Mouse (Mus musculus) olfactory bulb, adult 2 months (tissue): ENCODE results near the gene Nxn. TPM values are rescaled to one million over a fixed set of nuclear protein-coding genes. Genes with fewer than 3 reads are reported as not detected.

Experiments used
- H3K27ac ChIP-seq: fragments of 200-500 bp; 2 replicates; pipeline ENCODE4 v1.5.1; 2012; ENCODE audit warnings: low read depth, low read length; ENCODE audit not compliant: insufficient read depth
- H3K4me1 ChIP-seq: fragments of 200-500 bp; 2 replicates; pipeline ENCODE4 v1.6.1; 2012; ENCODE audit warnings: low read length; ENCODE audit not compliant: control insufficient read depth, insufficient read depth
- H3K4me3 ChIP-seq: fragments of 200-500 bp; 2 replicates; pipeline ENCODE4 v1.5.1; 2012; ENCODE audit warnings: mild to moderate bottlenecking, low read depth, low read length, moderate library complexity; ENCODE audit not compliant: insufficient read depth
- CTCF ChIP-seq: fragments of 200-500 bp; IDR thresholded peaks from 2 replicates; pipeline ENCODE4 v1.5.1; 2012; ENCODE audit warnings: low read depth, mild to moderate bottlenecking, low read length, moderate library complexity; ENCODE audit not compliant: insufficient read depth
- POLR2A ChIP-seq: fragments of 200-500 bp; IDR thresholded peaks from 2 replicates; pipeline ENCODE4 v1.6.1; 2012; ENCODE audit warnings: mild to moderate bottlenecking, low read depth, low read length, moderate library complexity; ENCODE audit not compliant: insufficient read depth
- WGBS: fragments of 180-500 bp; shearing (Covaris S2); methylation state at CpG from one replicate; pipeline ENCODE4 v1.1.7; 2018; 5-methylcytosine and 5-hydroxymethylcytosine counted together
- polyA plus RNA-seq: library from polyadenylated mRNA; stranded (reverse); fragments of >200 nt; gene quantifications from 2 replicates; pipeline ENCODE4 v1.2.4, GENCODE M21; 2012; ENCODE audit warnings: low replicate concordance; ENCODE audit not compliant: missing spikeins, insufficient read depth, insufficient read length

Nxn gene
- polyA plus RNA-seq = not detected in 2 replicates

DNA sequence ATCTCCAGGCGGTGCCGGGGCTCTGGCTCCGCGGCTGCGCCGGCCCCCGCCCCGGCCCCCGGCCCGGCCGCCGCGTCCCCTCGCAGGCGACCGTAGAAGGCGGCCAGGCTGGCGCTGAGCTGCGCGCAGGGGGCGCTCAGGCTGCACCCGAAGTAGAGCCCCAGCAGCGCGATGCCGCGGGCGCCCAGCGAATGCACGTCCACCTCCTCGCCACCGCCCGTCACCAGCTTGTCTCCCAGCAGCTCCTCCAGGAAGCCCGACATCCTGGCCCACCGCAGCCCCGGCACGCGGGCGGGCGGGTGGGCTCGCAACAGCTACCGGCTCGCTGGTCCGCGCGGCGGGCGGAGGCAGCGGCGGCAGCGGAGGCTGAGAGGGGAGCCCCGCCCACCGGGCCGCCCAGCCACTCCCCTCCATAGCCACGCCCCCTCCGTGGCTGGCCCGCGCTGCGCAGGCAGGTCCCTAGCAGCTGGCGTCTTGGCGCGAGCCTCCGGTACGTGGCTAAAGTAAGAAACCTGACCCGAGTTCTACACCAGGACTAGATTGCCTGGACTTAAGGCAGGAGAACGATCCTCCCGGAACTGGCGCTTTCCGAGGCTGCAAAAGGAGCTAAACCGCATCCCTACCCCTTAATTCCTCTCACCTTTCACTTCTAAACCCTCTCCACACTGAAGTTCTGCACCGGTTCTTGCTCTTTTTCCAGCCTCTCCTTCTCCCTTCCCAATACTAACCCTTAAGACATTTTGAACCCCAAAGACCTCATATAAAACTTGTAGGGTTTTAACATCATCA lies at the start of gene Nxn:
Gene Nxn, minus strand, starts transcription at position 343 of the 789 bp plus-strand sequence.
- TF ChIP-seq POLR2A (no peak), CTCF (no peak)
- Histone ChIP-seq H3K4me3 (peak within 1 kb of the TSS; percentile 82), H3K27ac (no peak within 1 kb of the TSS; the same call in 1 of the 2 replicates), H3K4me1 (peaks cover 13% of the 10 kb centered on the region)
- under 1% methylated on average over 69 of the region's 70 CpGs for WGBS

DNA sequence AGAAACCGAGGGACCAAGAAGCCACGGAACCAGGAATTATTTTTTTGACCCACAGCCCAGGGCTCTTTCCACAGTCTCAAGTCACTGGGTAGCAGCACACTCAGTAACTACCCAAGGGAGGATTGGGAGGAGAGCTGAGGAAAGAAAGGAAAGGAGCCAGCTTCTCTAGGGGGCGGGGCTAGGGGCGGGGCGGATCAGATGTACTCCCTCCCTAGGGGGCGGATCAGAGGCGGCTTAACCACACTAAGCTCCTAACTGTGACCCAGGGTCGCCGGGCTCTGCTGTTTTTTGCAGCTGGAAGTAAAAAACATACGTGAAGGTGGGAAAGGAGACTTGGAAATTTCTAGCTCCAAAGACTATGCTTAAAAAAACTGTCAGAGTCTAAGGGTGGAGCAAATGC lies 47.3 kb upstream of the Nxn start:
- H3K4me1 ChIP-seq = peaks cover 41% of the 10 kb centered on the region
- 11% methylated on average over 10 of the region's 10 CpGs for WGBS
- H3K27ac ChIP-seq = no peak overlapping the region
- TF ChIP-seq CTCF = no peak
- no peak for TF ChIP-seq POLR2A
- no peak overlapping the region for H3K4me3 ChIP-seq

DNA sequence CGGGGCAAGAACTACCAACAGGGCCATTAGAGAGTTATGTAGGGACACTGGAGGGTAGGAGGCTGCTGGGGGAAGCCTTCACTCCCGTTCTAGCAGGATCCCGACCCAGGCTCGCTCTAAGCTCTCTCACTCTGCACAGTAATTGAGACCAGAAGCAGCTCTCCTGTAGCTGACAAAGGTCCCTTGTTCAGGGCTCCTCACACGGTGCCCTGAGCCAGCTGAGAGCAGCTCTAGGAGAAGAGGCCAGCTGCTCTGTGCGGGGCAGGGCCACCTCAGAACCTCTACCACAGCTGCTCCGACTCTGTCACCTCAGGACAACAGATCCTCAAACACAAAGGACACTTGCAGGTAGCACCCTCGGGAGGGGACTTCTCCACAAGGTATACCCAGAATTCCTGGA lies 46.5 kb upstream of the Nxn start:
- Histone ChIP-seq H3K4me1 (peaks cover 47% of the 10 kb centered on the region), H3K4me3 (no peak overlapping the region), H3K27ac (peak overlapping the region; percentile 23)
- WGBS = 27% methylated on average over 8 of the region's 8 CpGs
- TF ChIP-seq CTCF (no peak), POLR2A (no peak)

DNA sequence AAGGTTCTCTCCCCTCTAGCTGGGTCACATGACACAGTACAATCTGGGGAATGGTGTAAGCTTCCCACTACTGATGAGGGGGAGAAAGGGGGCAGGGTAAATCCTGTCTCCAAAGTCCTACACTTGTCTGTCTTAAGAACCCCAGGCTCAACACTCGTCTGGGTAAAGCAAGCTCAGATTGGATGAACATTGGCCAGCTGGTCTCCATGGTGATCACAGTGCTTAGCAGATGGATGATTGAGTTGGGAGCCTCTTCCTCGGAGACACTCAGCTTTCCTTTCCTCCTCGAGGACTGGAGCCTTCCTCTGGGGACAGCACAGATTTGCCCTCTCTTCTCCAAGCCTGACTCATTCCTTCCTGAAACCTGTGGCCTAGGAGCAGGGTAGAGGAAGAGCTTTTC lies 40.7 kb upstream of the Nxn start:
- H3K27ac ChIP-seq = no peak overlapping the region

DNA sequence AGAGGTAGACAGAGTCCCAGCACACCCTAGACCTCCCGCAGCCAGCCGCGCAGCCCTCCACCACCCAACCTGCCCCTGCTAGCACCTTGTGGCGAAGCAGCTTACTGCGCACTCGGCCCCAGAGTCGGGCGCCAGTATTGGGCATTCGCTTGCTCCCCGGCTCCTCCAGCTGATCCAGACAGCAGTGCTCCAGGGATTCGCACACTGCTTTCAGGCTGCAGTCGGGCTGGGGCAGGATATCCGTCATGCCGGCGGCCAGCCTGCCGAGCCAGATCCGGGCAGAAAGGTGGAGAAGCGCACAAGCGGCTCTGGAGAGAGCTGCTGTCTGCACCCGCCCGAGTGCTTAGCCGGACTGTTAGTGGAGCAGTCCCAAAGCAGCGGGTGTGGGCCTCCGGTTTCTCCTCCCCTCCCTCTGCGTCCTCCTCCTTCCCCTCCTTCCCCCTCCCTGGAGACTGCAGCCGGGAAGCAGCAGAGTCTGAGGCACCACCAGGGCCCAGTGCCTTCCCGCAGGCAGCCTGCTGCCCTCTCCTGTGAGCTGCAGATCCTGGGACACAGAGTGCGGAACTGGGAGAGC lies 38.0 kb upstream of the Nxn start:
- Histone ChIP-seq H3K4me1 (peaks cover 61% of the 10 kb centered on the region), H3K4me3 (peak overlapping the region; percentile 37), H3K27ac (peak overlapping the region; percentile 48)
- no peak for TF ChIP-seq CTCF
- no peak for TF ChIP-seq POLR2A
- WGBS = 15% methylated on average over 28 of the region's 28 CpGs

More for the DNA sequence above, 40.7 kb upstream of the Nxn start:
- Histone ChIP-seq H3K4me3 (no peak overlapping the region), H3K4me1 (peaks cover 61% of the 10 kb centered on the region)
- 15% methylated on average over 3 of the region's 3 CpGs for WGBS
- TF ChIP-seq CTCF (no peak), POLR2A (no peak)

GRCm38 (mm10) chr11:76436009-76436408 lies 37.1 kb upstream of the Nxn start:
- H3K4me1 ChIP-seq = peaks cover 58% of the 10 kb centered on the region
- 35% methylated on average over 5 of the region's 5 CpGs for WGBS

GRCm38 (mm10) chr11:76429966-76430631 lies 31.2 kb upstream of the Nxn start:
- TF ChIP-seq CTCF (no peak), POLR2A (no peak)
- Histone ChIP-seq H3K4me3 (no peak overlapping the region), H3K27ac (peak overlapping the region; percentile 8), H3K4me1 (peaks cover 59% of the 10 kb centered on the region)
- 47% methylated on average over 6 of the region's 6 CpGs for WGBS

More at GRCm38 (mm10) chr11:76436009-76436408, 37.1 kb upstream of the Nxn start:
- TF ChIP-seq CTCF = no peak
- no peak for TF ChIP-seq POLR2A
- no peak overlapping the region for H3K4me3 ChIP-seq
- H3K27ac ChIP-seq = no peak overlapping the region

DNA sequence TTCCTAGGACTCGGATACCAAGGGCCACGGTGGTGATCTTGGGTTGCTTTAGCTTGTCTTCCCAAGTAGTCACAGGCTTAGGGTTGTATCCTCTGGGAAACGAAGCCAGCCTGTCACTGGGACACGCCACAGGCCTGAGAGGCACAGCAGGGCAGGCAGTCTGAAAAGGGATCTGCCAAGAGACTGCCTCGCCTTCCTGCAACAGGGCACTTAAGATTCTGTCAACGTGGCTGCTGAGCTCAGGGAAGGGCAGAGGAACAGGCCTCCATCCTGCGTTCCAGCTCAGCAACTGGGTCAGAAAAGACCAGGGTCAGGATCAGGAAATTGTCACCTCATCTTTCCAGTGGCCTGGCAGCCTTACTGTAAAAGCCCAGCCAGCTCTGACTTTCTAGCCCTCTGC lies 30.6 kb upstream of the Nxn start:
- TF ChIP-seq CTCF (no peak), POLR2A (no peak)
- 26% methylated on average over 7 of the region's 7 CpGs for WGBS
- peak overlapping the region; percentile 8 for H3K27ac ChIP-seq
- peaks cover 57% of the 10 kb centered on the region for H3K4me1 ChIP-seq
- H3K4me3 ChIP-seq = no peak overlapping the region

DNA sequence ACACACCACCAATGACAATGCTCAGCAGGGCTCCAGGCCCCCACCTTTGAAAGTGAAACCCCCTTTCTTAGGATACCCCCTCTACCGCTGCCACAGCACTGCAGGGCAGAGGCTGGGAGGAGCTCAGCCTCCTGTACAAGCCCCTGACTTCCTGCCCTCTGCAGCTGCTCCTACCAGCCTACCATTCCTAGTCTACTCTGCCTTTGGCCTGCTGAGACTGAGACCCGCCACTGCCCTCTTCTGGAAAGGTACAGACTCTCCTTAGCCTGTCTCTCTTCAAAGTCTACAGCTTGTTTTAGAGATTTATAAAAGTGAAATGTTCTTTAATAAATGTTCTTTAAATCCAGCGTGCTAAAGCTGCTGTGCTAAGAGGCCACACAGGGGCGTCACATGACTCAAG lies 30.1 kb upstream of the Nxn start:
- TF ChIP-seq CTCF (no peak), POLR2A (no peak)
- Histone ChIP-seq H3K4me1 (peaks cover 54% of the 10 kb centered on the region), H3K27ac (peak overlapping the region; percentile 33), H3K4me3 (no peak overlapping the region)
- WGBS = 50% methylated on average over 4 of the region's 4 CpGs
